Comparison of ENCODE assay signal across 22 mouse cellular contexts in the genomic region with DNA sequence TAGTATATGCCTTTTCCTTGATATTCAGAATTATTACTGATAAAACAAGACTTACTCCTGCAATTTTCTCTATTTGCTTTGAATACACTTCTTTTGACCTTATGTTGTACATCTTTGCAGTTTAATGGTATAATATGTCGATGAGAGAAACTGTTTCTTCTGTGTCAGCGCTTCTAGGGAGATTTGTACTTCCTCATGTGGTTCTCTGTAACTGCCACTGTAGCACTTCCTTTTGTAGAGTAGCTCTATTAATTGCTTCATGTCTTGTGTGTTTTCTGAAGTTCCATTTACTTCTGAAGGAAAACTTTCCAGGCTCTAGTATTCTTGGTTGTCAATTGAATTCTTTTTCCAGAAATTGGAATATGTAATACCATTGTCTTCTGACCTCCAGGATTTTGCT.
"Had no signal": no experiment of that assay in that cellular context is flagged by ENCODE, and none has a peak within 500 bp of the region (broad histone marks: within the 10 kb centered on the region; RNA-seq: fewer than 3 reads in every experiment).

No protein-coding gene starts in this region.

- H3K27ac ChIP-seq: limb, embryonic 10.5 days; limb, embryonic 13.5 days; liver, embryonic 14.5 days; midbrain, embryonic 12.5 days; midbrain, embryonic 15.5 days; neural tube, embryonic 13.5 days had no signal

- H3K27me3 ChIP-seq: limb, embryonic 13.5 days; midbrain, embryonic 12.5 days; midbrain, embryonic 15.5 days; neural tube, embryonic 13.5 days had no signal

- H3K36me3 ChIP-seq: limb, embryonic 10.5 days; limb, embryonic 13.5 days; midbrain, embryonic 12.5 days; midbrain, embryonic 15.5 days; neural tube, embryonic 13.5 days had no signal

- DNase-seq: kidney, adult 18-20 months; kidney, adult 9 months; kidney, postnatal 14 days; kidney, postnatal 4 days; liver, postnatal 0 days; lung, embryonic 14.5 days; lung, postnatal 10 days; lung, postnatal 36 days; retina, postnatal 1 day; right cerebral cortex, postnatal 25 days; spleen, adult 18-20 months; thymus, adult 18-20 months; thymus, postnatal 25 days had no signal

- H3K9ac ChIP-seq: limb, embryonic 13.5 days; liver, embryonic 14.5 days; liver, postnatal 0 days; lung, embryonic 14.5 days; midbrain, embryonic 12.5 days; midbrain, embryonic 15.5 days; neural tube, embryonic 13.5 days had no signal

- ATAC-seq: inflammation-experienced regulatory T-cells, adult 6 months; intestine, embryonic 16.5 days; liver, postnatal 0 days; midbrain, embryonic 15.5 days had no signal

- H3K4me3 ChIP-seq: limb, embryonic 10.5 days; limb, embryonic 13.5 days; midbrain, embryonic 12.5 days; midbrain, embryonic 15.5 days; myocyte; neural tube, embryonic 13.5 days had no signal

- H3K4me1 ChIP-seq: limb, embryonic 10.5 days; limb, embryonic 13.5 days; midbrain, embryonic 12.5 days; midbrain, embryonic 15.5 days; neural tube, embryonic 13.5 days had no signal
